Comparison of ENCODE assay signal across 20 mouse cellular contexts in the genomic region with DNA sequence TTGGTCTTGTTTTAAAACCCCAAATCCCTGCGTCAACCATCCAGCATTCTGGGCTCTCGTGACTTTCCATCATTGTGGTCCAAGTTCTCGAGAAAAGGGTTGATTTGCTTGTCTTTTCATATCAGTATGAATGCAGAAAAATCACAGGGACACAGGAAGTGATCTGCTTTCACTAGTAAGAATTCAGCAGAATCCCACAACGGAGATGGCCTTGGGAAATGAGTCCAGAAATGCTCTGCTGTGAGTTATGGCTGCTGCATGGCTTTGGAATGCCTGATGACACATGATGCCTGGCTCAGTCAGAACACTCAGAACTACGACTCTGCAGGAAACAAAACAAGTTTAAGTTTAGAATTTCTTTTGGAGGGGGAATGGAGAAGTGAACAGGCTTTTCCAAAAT.
A peak's percentile ranks its signal among the peaks of the same experiment; 100 is the strongest.
DNase-seq lines count a peak whose midpoint lies in the region; TF ChIP-seq lines count a peak whose summit lies in the region.
"Had no signal": no experiment of that assay in that cellular context is flagged by ENCODE, and none has a peak within 500 bp of the region (broad histone marks: within the 10 kb centered on the region; RNA-seq: fewer than 3 reads in every experiment).

No protein-coding gene starts in this region.

- no peak for TF ChIP-seq CTCF in embryonic fibroblast, embryonic 13.5 days (IDR thresholded peaks at IDR 0.05; ENCODE audit: borderline replicate concordance, insufficient read depth, low read length)

- no peak for TF ChIP-seq POLR2A in embryonic fibroblast, embryonic 13.5 days (IDR thresholded peaks at IDR 0.05; ENCODE audit: low read depth, low read length)

- peak overlapping the region; percentile 93 for H3K27ac ChIP-seq in embryonic fibroblast, embryonic 13.5 days (ENCODE audit: insufficient read depth, low read length)
- H3K27ac ChIP-seq: heart, embryonic 10.5 days; hindbrain, embryonic 14.5 days; intestine, embryonic 15.5 days had no signal

- H3K4me3 ChIP-seq in embryonic fibroblast, embryonic 13.5 days (ENCODE audit: insufficient read depth, low read length), result no peak overlapping the region
- H3K4me3 ChIP-seq: heart, embryonic 10.5 days; intestine, embryonic 15.5 days; megakaryocyte, embryonic 14.5 days had no signal

- peak; percentile 46 for DNase-seq in heart, adult 11 months
- DNase-seq in heart, postnatal 4 days, result no peak
- DNase-seq in lung, postnatal 10 days, result peak; percentile 6
- DNase-seq in lung, postnatal 4 days, result no peak
- DNase-seq in adrenal gland, adult 2 months, result peak; percentile 83
- no peak for DNase-seq in left cerebral cortex, postnatal 14 days (ENCODE audit: low spot score in 2 of 2)
- no peak for DNase-seq in layer of hippocampus, postnatal 36 days
- DNase-seq: cerebellum, adult 11 months; cerebellum, postnatal 36 days; gastrocnemius, postnatal 25 days; kidney, postnatal 36 days; liver; liver, postnatal 0 days; right cerebral cortex, postnatal 25 days; thymus, postnatal 14 days had no signal

- intact Hi-C loops in left cerebral cortex, postnatal 14 days (cut with DNase I), result no loop called here

- peaks cover 5% of the 10 kb centered on the region for H3K4me1 ChIP-seq in embryonic fibroblast, embryonic 13.5 days (ENCODE audit: control insufficient read depth, insufficient read depth, low read length)
- H3K4me1 ChIP-seq: heart, embryonic 10.5 days; intestine, embryonic 15.5 days; megakaryocyte, embryonic 14.5 days had no signal

Comparison
In these comparisons a context has a peak if more than half of its experiments do, and no peak if none do; other contexts are left out.
1. DNase-seq: peak in heart, adult 11 months (single experiment), lung, postnatal 10 days (single experiment) and adrenal gland, adult 2 months (single experiment); none in heart, postnatal 4 days (single experiment), lung, postnatal 4 days (0 of 2), left cerebral cortex, postnatal 14 days (0 of 2) and layer of hippocampus, postnatal 36 days (0 of 2).